Mouse (Mus musculus): ENCODE measurements around the gene Grem2. TPM values are rescaled to one million over a fixed set of nuclear protein-coding genes. Genes with fewer than 3 reads are reported as not detected.

Gene Grem2
- total RNA-seq, 1 experiment from 2014 or later, result not detected

- 0 out of 2 replicates have a peak, but pooled peaks have one; percentile 31 for ATAC-seq (replicated peaks; ENCODE audit: insufficient number of reproducible peaks, low FRiP score, low TSS enrichment, poor library complexity, severe bottlenecking)
These were observed 84.8 kb downstream of the Grem2 start for GRCm38 (mm10) chr1:174836861-174837260.

- ATAC-seq (replicated peaks; ENCODE audit: insufficient number of reproducible peaks, low FRiP score, low TSS enrichment, poor library complexity, severe bottlenecking), result no peak
These were observed 95.1 kb downstream of the Grem2 start for GRCm38 (mm10) chr1:174826562-174826961.

- ATAC-seq (replicated peaks; ENCODE audit: insufficient number of reproducible peaks, low FRiP score, low TSS enrichment, poor library complexity, severe bottlenecking), result no peak
These were observed 109.8 kb downstream of the Grem2 start for GRCm38 (mm10) chr1:174811846-174812245.

GRCm38 (mm10) chr1:174788617-174789016 lies 133.0 kb downstream of the Grem2 start:
- ATAC-seq (replicated peaks; ENCODE audit: insufficient number of reproducible peaks, low FRiP score, low TSS enrichment, poor library complexity, severe bottlenecking), result no peak
